Mouse (Mus musculus) heart, embryonic 11.5 days (tissue): ENCODE data around the gene Fbxl13. TPM values are rescaled to one million over a fixed set of nuclear protein-coding genes. Genes with fewer than 3 reads are reported as not detected.

Experiments
- ATAC-seq: fragments of 200-750 bp; cut with Nextera tagmentation; replicated peaks from 2 replicates; pipeline ENCODE4 v1.8.0; 2017; ENCODE audit warnings: moderate library complexity; ENCODE audit not compliant: insufficient number of reproducible peaks, low FRiP score, low TSS enrichment
- H3K27ac ChIP-seq: fragments of 300-500 bp; sonication (generic); 2 replicates; pipeline ENCODE4 v1.5.1; 2014; ENCODE audit warnings: mild to moderate bottlenecking, low read depth, low read length
- H3K27me3 ChIP-seq: fragments of 300-500 bp; sonication (generic); 2 replicates; pipeline ENCODE4 v1.6.1; 2014; ENCODE audit warnings: mild to moderate bottlenecking, low read length, mixed read lengths; ENCODE audit not compliant: control insufficient read depth, insufficient read depth
- H3K36me3 ChIP-seq: fragments of 300-500 bp; sonication (generic); 2 replicates; pipeline ENCODE4 v1.6.1; 2014; ENCODE audit warnings: mild to moderate bottlenecking, low read length, moderate library complexity, mixed read lengths; ENCODE audit not compliant: control insufficient read depth, insufficient read depth
- H3K4me1 ChIP-seq: fragments of 300-500 bp; sonication (generic); 2 replicates; pipeline ENCODE4 v1.6.1; 2014; ENCODE audit warnings: low read length; ENCODE audit not compliant: control insufficient read depth, insufficient read depth
- H3K4me2 ChIP-seq: fragments of 300-500 bp; sonication (generic); 2 replicates; pipeline ENCODE4 v1.6.1; 2014; ENCODE audit warnings: mild to moderate bottlenecking, moderate library complexity
- H3K4me3 ChIP-seq: fragments of 300-500 bp; sonication (generic); 2 replicates; pipeline ENCODE4 v1.5.1; 2014; ENCODE audit warnings: low read depth, low read length
- H3K9ac ChIP-seq: fragments of 300-500 bp; sonication (generic); 2 replicates; pipeline ENCODE4 v1.6.1; 2014; ENCODE audit warnings: mild to moderate bottlenecking, low read depth, low read length, moderate library complexity
- H3K9me3 ChIP-seq: fragments of 300-500 bp; sonication (generic); replicated peaks from 2 replicates; pipeline ENCODE4 v1.6.1; 2016; ENCODE audit warnings: low read length; ENCODE audit not compliant: control insufficient read depth
- WGBS: fragments of 180-500 bp; shearing (Covaris S2); extraction: QIAGEN DNeasy Blood & Tissue Kit; methylation state at CpG from one replicate; pipeline ENCODE4 v1.1.7; 2014; ENCODE audit not compliant: insufficient replicate concordance; 5-methylcytosine and 5-hydroxymethylcytosine counted together
- polyA plus RNA-seq: library from polyadenylated mRNA; unstranded; fragments of >200 nt; fragmentation: Nextera tagmentation; extraction: Ambion mirVana; gene quantifications from 2 replicates; pipeline ENCODE4 v1.2.1, GENCODE M21; 2014

Fbxl13 gene
- polyA plus RNA-seq, 1 experiment from 2014 or later, result 0.06 TPM

DNA sequence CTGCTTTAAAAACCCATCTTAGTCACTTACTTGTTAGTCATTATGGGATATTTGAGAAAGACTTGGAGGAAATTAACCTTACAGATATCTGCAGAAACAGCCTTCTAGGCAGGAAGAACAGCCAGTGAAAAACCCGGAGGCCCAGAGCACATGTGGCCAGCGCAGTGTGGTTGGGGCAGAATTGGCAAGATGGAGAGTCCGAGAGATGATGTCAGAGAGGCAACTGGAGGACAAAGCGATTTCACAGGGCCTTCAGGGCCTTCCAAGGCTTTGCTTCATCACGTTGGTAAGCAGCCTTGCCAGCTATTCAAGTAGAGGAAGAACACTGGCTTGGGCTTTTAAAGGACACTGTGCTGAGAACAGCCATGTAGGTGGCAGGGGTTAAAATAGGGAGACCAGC, 112.5 kb downstream of the Fbxl13 start:
- no peaks in the 10 kb centered on the region for H3K36me3 ChIP-seq
- no peak overlapping the region for H3K4me3 ChIP-seq
- no peak overlapping the region for H3K4me2 ChIP-seq
- 72% methylated on average over 5 of the region's 5 CpGs for WGBS
- no peaks in the 10 kb centered on the region for H3K4me1 ChIP-seq
- H3K9me3 ChIP-seq, result no peaks in the 10 kb centered on the region
- H3K27ac ChIP-seq, result no peak overlapping the region
- no peak overlapping the region for H3K9ac ChIP-seq
- no peaks in the 10 kb centered on the region for H3K27me3 ChIP-seq
- no peak for ATAC-seq

GRCm38 (mm10) chr5:21532126-21532525, 113.3 kb downstream of the Fbxl13 start:
- H3K9me3 ChIP-seq, result no peaks in the 10 kb centered on the region
- H3K4me1 ChIP-seq, result no peaks in the 10 kb centered on the region
- H3K36me3 ChIP-seq, result no peaks in the 10 kb centered on the region
- no peak overlapping the region for H3K4me2 ChIP-seq
- H3K4me3 ChIP-seq, result no peak overlapping the region
- no peak overlapping the region for H3K9ac ChIP-seq
- no peak for ATAC-seq
- 76% methylated on average over 2 of the region's 2 CpGs for WGBS
- no peak overlapping the region for H3K27ac ChIP-seq
- no peaks in the 10 kb centered on the region for H3K27me3 ChIP-seq

DNA sequence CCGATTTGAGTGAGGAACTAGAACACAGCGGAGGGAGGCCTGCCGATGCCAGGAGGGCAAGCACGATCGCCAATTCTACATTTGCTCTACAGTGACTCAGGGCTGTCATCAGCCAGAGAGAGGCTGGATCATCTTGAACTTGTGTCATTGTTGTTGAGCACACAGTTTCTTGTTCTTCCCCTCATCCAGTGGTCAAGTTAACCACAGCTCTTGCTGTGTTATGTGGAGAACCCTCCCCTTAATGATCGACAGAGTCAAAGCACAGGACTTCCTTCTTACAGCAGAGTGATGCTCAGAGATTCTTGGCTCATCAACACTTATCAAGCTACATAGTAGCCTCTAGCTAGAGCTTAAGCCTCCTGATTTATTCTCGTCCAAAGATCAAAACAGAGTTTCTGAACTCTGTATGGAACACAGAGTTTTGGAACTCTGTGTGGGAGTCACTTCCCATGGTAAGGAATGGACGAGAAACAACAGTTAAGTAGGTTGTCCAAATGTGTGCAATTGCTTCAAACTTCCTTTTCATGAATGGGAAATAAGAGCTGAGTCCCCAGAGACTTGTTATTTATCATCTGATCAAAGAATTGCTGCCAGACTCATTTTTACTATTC, 116.2 kb downstream of the Fbxl13 start:
- Histone ChIP-seq H3K9ac (no peak overlapping the region), H3K27ac (no peak overlapping the region), H3K4me3 (no peak overlapping the region), H3K9me3 (no peaks in the 10 kb centered on the region), H3K4me1 (no peaks in the 10 kb centered on the region), H3K4me2 (no peak overlapping the region), H3K27me3 (no peaks in the 10 kb centered on the region), H3K36me3 (no peaks in the 10 kb centered on the region)
- WGBS, result 86% methylated on average over 8 of the region's 8 CpGs
- ATAC-seq, result no peak

DNA sequence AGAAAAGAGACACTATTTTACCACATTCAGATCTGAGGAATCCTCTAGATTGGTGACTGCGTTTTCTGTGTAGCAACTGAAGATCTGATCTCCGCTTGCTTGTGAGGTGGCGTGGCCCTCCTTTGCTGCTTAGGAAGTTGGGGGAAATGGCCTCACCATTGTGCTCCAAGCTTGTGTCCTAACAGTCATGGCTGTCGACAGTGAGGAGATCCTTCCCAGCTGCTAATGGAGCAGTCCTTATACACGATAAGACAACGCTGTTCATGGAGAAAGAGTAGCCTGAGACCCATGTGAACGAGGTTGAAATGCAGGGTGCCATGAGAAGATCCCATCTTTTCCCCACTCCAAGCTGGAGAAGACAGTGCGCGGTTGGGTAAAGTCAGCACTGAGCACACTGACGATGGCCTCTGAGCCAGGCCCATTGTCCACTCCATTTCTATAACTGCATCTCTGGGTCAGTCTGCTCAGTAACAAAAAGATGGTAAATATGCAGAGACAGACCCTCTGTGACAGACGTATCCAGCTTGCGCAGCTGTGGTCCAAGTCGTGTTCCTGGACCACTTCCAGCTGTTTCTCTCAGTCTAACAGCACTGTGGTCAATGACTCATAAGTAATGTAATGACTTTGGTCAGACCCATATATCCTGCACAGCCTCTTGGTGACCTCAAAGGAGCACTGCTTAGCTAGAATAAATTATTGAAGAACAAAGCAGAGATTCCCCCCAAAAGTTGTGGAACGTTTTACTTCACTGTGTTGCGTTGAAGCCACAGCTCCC, 117.2 kb downstream of the Fbxl13 start:
- no peak overlapping the region for H3K9ac ChIP-seq
- no peaks in the 10 kb centered on the region for H3K27me3 ChIP-seq
- no peak overlapping the region for H3K27ac ChIP-seq
- WGBS, result 70% methylated on average over 15 of the region's 15 CpGs
- H3K4me2 ChIP-seq, result no peak overlapping the region
- no peaks in the 10 kb centered on the region for H3K36me3 ChIP-seq
- no peak for ATAC-seq
- no peaks in the 10 kb centered on the region for H3K9me3 ChIP-seq
- H3K4me3 ChIP-seq, result no peak overlapping the region
- H3K4me1 ChIP-seq, result no peaks in the 10 kb centered on the region

GRCm38 (mm10) chr5:21527488-21527911, 117.9 kb downstream of the Fbxl13 start:
- Histone ChIP-seq H3K4me2 (0 out of 2 replicates have a peak overlapping the region, but pooled peaks have one; percentile 19), H3K9me3 (no peaks in the 10 kb centered on the region), H3K27ac (no peak overlapping the region), H3K4me3 (no peak overlapping the region), H3K9ac (no peak overlapping the region), H3K36me3 (no peaks in the 10 kb centered on the region), H3K4me1 (no peaks in the 10 kb centered on the region), H3K27me3 (no peaks in the 10 kb centered on the region)
- no peak for ATAC-seq
- WGBS, result 22% methylated on average over 4 of the region's 4 CpGs

- no peak overlapping the region for H3K9ac ChIP-seq
These were observed 118.5 kb downstream of the Fbxl13 start for GRCm38 (mm10) chr5:21526835-21527485.

DNA sequence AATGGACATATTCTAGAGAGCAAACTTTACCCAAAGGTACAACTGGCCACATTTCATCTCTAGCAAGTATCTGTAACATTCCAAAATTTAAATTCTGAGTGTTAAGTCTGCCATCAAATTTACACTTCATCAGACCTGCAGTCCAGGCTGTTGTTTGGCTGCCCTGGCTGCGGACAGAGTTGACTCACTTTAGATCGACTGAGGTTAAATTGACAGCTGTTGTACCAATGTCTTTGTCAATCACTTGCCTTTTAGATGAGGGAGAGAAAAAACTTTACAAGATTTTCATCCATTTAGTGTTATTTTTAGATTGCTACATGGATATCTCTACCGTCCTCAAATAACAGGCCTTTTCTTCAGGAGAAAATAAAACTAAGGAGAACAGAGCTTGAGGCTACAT, 126.3 kb downstream of the Fbxl13 start:
- Histone ChIP-seq H3K27me3 (no peaks in the 10 kb centered on the region), H3K4me1 (no peaks in the 10 kb centered on the region), H3K9me3 (no peaks in the 10 kb centered on the region), H3K4me2 (no peak overlapping the region), H3K27ac (no peak overlapping the region), H3K9ac (no peak overlapping the region), H3K4me3 (no peak overlapping the region), H3K36me3 (no peaks in the 10 kb centered on the region)
- 79% methylated on average over 3 of the region's 3 CpGs for WGBS
- no peak for ATAC-seq

More at GRCm38 (mm10) chr5:21526835-21527485, 118.5 kb downstream of the Fbxl13 start:
- H3K4me1 ChIP-seq, result no peaks in the 10 kb centered on the region
- H3K4me2 ChIP-seq, result 0 out of 2 replicates have a peak overlapping the region, but pooled peaks have one; percentile 19
- H3K27me3 ChIP-seq, result no peaks in the 10 kb centered on the region
- H3K9me3 ChIP-seq, result no peaks in the 10 kb centered on the region
- WGBS, result 58% methylated on average over 11 of the region's 11 CpGs
- no peaks in the 10 kb centered on the region for H3K36me3 ChIP-seq
- H3K27ac ChIP-seq, result no peak overlapping the region
- H3K4me3 ChIP-seq, result no peak overlapping the region
- ATAC-seq, result no peak

DNA sequence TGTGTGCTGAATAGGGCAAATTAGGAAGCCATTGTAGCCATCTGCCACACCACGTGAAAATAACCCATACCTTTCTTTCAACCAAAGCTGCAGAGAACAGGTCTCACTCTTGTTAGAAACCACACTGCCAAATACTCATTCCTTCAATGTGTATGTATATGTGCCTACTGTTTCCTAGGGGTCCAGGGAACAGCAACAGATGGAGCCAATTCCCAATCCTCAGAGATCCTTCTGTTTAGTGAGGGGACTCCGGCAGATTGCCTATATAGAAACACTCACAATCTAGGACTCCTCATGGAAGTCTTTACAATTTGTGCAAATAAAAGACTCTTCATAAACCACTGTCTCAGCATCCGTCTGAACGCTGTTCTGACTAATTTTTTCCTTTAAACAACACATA, 127.2 kb downstream of the Fbxl13 start:
- peaks cover 6% of the 10 kb centered on the region for H3K4me1 ChIP-seq
- no peak overlapping the region for H3K4me3 ChIP-seq
- ATAC-seq, result no peak
- no peaks in the 10 kb centered on the region for H3K27me3 ChIP-seq
- no peaks in the 10 kb centered on the region for H3K9me3 ChIP-seq
- WGBS, result 78% methylated on average over 4 of the region's 4 CpGs
- no peak overlapping the region for H3K9ac ChIP-seq
- H3K4me2 ChIP-seq, result no peak overlapping the region
- H3K27ac ChIP-seq, result no peak overlapping the region
- no peaks in the 10 kb centered on the region for H3K36me3 ChIP-seq
